Mouse (Mus musculus): ENCODE measurements around the gene Olfr965. TPM values are rescaled to one million over a fixed set of nuclear protein-coding genes. Genes with fewer than 3 reads are reported as not detected.

Gene Olfr965
- polyA plus RNA-seq, 1 experiment from 2014 or later = not detected

DNA sequence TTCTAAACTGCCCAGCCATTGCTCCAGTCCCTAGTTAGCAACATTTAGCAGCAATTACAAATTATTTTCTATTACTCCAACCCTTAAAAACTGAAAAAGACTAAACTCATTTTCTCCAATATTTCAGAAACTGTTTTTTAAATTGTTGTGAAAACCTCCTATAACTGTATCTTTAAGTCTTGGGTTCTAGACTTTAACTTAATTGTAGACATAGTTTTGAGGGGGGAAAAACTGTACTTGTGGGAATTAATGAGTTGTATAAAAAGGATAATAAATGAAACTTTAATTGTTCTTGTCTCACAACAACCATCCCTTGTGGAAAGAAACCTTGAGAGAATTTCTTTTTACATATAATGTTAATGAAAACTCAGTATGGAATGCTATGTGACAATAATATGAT, 19.5 kb downstream of the Olfr965 start, which contains the start of gene Olfr150:
TSS of gene Olfr150 (plus strand) at position 301 of the 400 bp plus-strand sequence.
- no peaks in the 10 kb centered on the region for H3K4me1 ChIP-seq (ENCODE audit: control insufficient read depth, insufficient read depth, low read length)
- H3K9ac ChIP-seq (ENCODE audit: low read depth, low read length) = no peak within 1 kb of the TSS
- H3K4me3 ChIP-seq (ENCODE audit: low read depth, low read length) = no peak within 1 kb of the TSS
- no peak within 1 kb of the TSS for H3K4me2 ChIP-seq (ENCODE audit: low read depth, low read length)
- no peak within 1 kb of the TSS for H3K27ac ChIP-seq (replicated peaks; ENCODE audit: low read depth, low read length)
- DNase-seq (ENCODE audit: low spot score) (no peak), ATAC-seq (ENCODE audit: low read depth) (no peak)
- H3K36me3 ChIP-seq (ENCODE audit: control insufficient read depth, insufficient read depth, low read length) = no peaks in the 10 kb centered on the region
- H3K27me3 ChIP-seq (replicated peaks; ENCODE audit: control insufficient read depth, insufficient read depth, low read length) = no peaks in the 10 kb centered on the region
- H3K9me3 ChIP-seq (ENCODE audit: control insufficient read depth, low read length) = no peaks in the 10 kb centered on the region

- no peak overlapping the region for H3K27ac ChIP-seq (replicated peaks; ENCODE audit: low read depth, low read length)
- ATAC-seq (ENCODE audit: low read depth) = no peak
- 95% methylated on average over 1 of the region's 1 CpGs for WGBS
These were observed 29.6 kb downstream of the Olfr965 start for GRCm38 (mm10) chr9:39740741-39741140.

DNA sequence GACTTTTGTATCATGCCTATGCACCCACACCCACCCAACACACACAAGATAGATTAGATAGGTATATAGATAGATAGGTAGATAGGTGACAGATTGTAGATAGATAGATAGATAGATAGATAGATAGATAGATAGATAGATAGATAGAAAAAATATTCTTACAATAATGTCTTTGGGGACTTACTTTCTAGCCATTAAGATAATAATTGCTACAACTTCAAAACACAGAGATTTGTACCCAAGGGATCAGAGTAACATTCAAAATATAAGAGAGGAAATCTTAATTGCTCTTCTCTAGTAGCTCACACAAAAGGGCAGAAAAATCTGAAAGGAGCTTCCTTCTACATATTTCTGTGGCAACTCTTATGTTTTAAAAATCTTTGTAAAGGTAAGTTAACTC, 34.8 kb downstream of the Olfr965 start, which contains the start of gene Olfr967:
TSS of gene Olfr967 (plus strand) at position 301 of the 400 bp plus-strand sequence.
- no peaks in the 10 kb centered on the region for H3K4me1 ChIP-seq (ENCODE audit: control insufficient read depth, insufficient read depth, low read length)
- DNase-seq (ENCODE audit: low spot score) = no peak
- H3K27ac ChIP-seq (replicated peaks; ENCODE audit: low read depth, low read length) = no peak within 1 kb of the TSS
- H3K9me3 ChIP-seq (ENCODE audit: control insufficient read depth, low read length) = no peaks in the 10 kb centered on the region
- no peak within 1 kb of the TSS for H3K9ac ChIP-seq (ENCODE audit: low read depth, low read length)
- H3K27me3 ChIP-seq (replicated peaks; ENCODE audit: control insufficient read depth, insufficient read depth, low read length) = no peaks in the 10 kb centered on the region
- ATAC-seq (ENCODE audit: low read depth) = no peak
- H3K4me2 ChIP-seq (ENCODE audit: low read depth, low read length) = no peak within 1 kb of the TSS
- no peaks in the 10 kb centered on the region for H3K36me3 ChIP-seq (ENCODE audit: control insufficient read depth, insufficient read depth, low read length)
- no peak within 1 kb of the TSS for H3K4me3 ChIP-seq (ENCODE audit: low read depth, low read length)

More at GRCm38 (mm10) chr9:39740741-39741140, 29.6 kb downstream of the Olfr965 start:
- Histone ChIP-seq H3K4me1 (ENCODE audit: control insufficient read depth, insufficient read depth, low read length) (no peaks in the 10 kb centered on the region), H3K36me3 (ENCODE audit: control insufficient read depth, insufficient read depth, low read length) (no peaks in the 10 kb centered on the region), H3K9me3 (ENCODE audit: control insufficient read depth, low read length) (no peaks in the 10 kb centered on the region), H3K4me2 (ENCODE audit: low read depth, low read length) (no peak overlapping the region), H3K27me3 (replicated peaks; ENCODE audit: control insufficient read depth, insufficient read depth, low read length) (no peaks in the 10 kb centered on the region), H3K4me3 (ENCODE audit: low read depth, low read length) (no peak overlapping the region), H3K9ac (ENCODE audit: low read depth, low read length) (no peak overlapping the region)
- no peak for DNase-seq (ENCODE audit: low spot score)

GRCm38 (mm10) chr9:39746428-39746827, 35.3 kb downstream of the Olfr965 start:
- no peak for DNase-seq (ENCODE audit: low spot score)
- Histone ChIP-seq H3K4me1 (ENCODE audit: control insufficient read depth, insufficient read depth, low read length) (no peaks in the 10 kb centered on the region), H3K9ac (ENCODE audit: low read depth, low read length) (no peak overlapping the region), H3K9me3 (ENCODE audit: control insufficient read depth, low read length) (no peaks in the 10 kb centered on the region), H3K27ac (replicated peaks; ENCODE audit: low read depth, low read length) (no peak overlapping the region), H3K27me3 (replicated peaks; ENCODE audit: control insufficient read depth, insufficient read depth, low read length) (no peaks in the 10 kb centered on the region), H3K36me3 (ENCODE audit: control insufficient read depth, insufficient read depth, low read length) (no peaks in the 10 kb centered on the region), H3K4me2 (ENCODE audit: low read depth, low read length) (no peak overlapping the region), H3K4me3 (ENCODE audit: low read depth, low read length) (no peak overlapping the region)
- no peak for ATAC-seq (ENCODE audit: low read depth)
- WGBS = 89% methylated on average over 1 of the region's 1 CpGs

Other genes starting within 250 kb of the Olfr965 start
- gene Olfr955, start 239.4 kb upstream of the Olfr965 start, polyA plus RNA-seq (2014; fragmentation: Nextera tagmentation; extraction: Ambion mirVana) = 0.18 TPM in 1 of 2 replicates, not detected in the other
- gene Olfr44, start 217.4 kb upstream of the Olfr965 start, polyA plus RNA-seq (2014; fragmentation: Nextera tagmentation; extraction: Ambion mirVana) = not detected in 2 replicates
- gene Olfr957, start 195.5 kb upstream of the Olfr965 start, polyA plus RNA-seq (2014; fragmentation: Nextera tagmentation; extraction: Ambion mirVana) = 0.14 and 0.42 TPM in 2 replicates
- gene Olfr958, start 157.3 kb upstream of the Olfr965 start, polyA plus RNA-seq (2014; fragmentation: Nextera tagmentation; extraction: Ambion mirVana) = 0.18 TPM in 1 of 2 replicates, not detected in the other
- not detected in 2 replicates for gene Olfr959, start 135.8 kb upstream of the Olfr965 start, polyA plus RNA-seq (2014; fragmentation: Nextera tagmentation; extraction: Ambion mirVana)
- 165 and 171 TPM in 2 replicates for gene AW551984, start 107.0 kb upstream of the Olfr965 start, polyA plus RNA-seq (2014; fragmentation: Nextera tagmentation; extraction: Ambion mirVana)
- not detected in 2 replicates for gene Olfr148, start 100.7 kb upstream of the Olfr965 start, polyA plus RNA-seq (2014; fragmentation: Nextera tagmentation; extraction: Ambion mirVana)
- gene Olfr960, start 90.0 kb upstream of the Olfr965 start, polyA plus RNA-seq (2014; fragmentation: Nextera tagmentation; extraction: Ambion mirVana) = not detected in 2 replicates
- not detected in 2 replicates for gene Olfr961, start 66.3 kb upstream of the Olfr965 start, polyA plus RNA-seq (2014; fragmentation: Nextera tagmentation; extraction: Ambion mirVana)
- gene Olfr963, start 44.1 kb upstream of the Olfr965 start, polyA plus RNA-seq (2014; fragmentation: Nextera tagmentation; extraction: Ambion mirVana) = not detected in 2 replicates
- not detected in 2 replicates for gene Olfr149, start 4.2 kb upstream of the Olfr965 start, polyA plus RNA-seq (2014; fragmentation: Nextera tagmentation; extraction: Ambion mirVana)
- not detected in 2 replicates for gene Olfr150, start 19.6 kb downstream of the Olfr965 start, polyA plus RNA-seq (2014; fragmentation: Nextera tagmentation; extraction: Ambion mirVana)
- not detected in 2 replicates for gene Olfr967, start 34.9 kb downstream of the Olfr965 start, polyA plus RNA-seq (2014; fragmentation: Nextera tagmentation; extraction: Ambion mirVana)
- not detected in 2 replicates for gene Olfr968, start 71.9 kb downstream of the Olfr965 start, polyA plus RNA-seq (2014; fragmentation: Nextera tagmentation; extraction: Ambion mirVana)
- gene Olfr969, start 79.6 kb downstream of the Olfr965 start, polyA plus RNA-seq (2014; fragmentation: Nextera tagmentation; extraction: Ambion mirVana) = 0.13 TPM in 1 of 2 replicates, not detected in the other
- gene Olfr970, start 97.5 kb downstream of the Olfr965 start, polyA plus RNA-seq (2014; fragmentation: Nextera tagmentation; extraction: Ambion mirVana) = 0.13 TPM in 1 of 2 replicates, not detected in the other
- gene Olfr971, start 125.5 kb downstream of the Olfr965 start, polyA plus RNA-seq (2014; fragmentation: Nextera tagmentation; extraction: Ambion mirVana) = not detected in 2 replicates
- gene Olfr972, start 155.1 kb downstream of the Olfr965 start, polyA plus RNA-seq (2014; fragmentation: Nextera tagmentation; extraction: Ambion mirVana) = 0.33 TPM in 1 of 2 replicates, not detected in the other
- not detected in 2 replicates for gene Olfr229, start 196.0 kb downstream of the Olfr965 start, polyA plus RNA-seq (2014; fragmentation: Nextera tagmentation; extraction: Ambion mirVana)
- gene Olfr974, start 226.1 kb downstream of the Olfr965 start, polyA plus RNA-seq (2014; fragmentation: Nextera tagmentation; extraction: Ambion mirVana) = 0.10 TPM in 1 of 2 replicates, not detected in the other
- gene Olfr975, start 240.7 kb downstream of the Olfr965 start, polyA plus RNA-seq (2014; fragmentation: Nextera tagmentation; extraction: Ambion mirVana) = not detected in 2 replicates
- not detected in 2 replicates for gene Olfr976, start 249.8 kb downstream of the Olfr965 start, polyA plus RNA-seq (2014; fragmentation: Nextera tagmentation; extraction: Ambion mirVana)

Measured in embryonic facial prominence, embryonic 14.5 days (tissue).